8 mouse cellular contexts compared by ENCODE assay signal in genomic region chr4:133103525-133104193, GRCm38 (mm10). TPM values are rescaled to one million over a fixed set of nuclear protein-coding genes. Genes with fewer than 3 reads are reported as not detected.
DNase-seq lines count a peak whose midpoint lies in the region; ATAC-seq and TF ChIP-seq lines count a peak whose summit lies in the region.

No protein-coding gene starts in this region.

- ATAC-seq in heart, embryonic 14.5 days (ENCODE audit: insufficient number of reproducible peaks, insufficient read depth, low FRiP score, low read depth) = peak; percentile 39
- peak; percentile 78 for ATAC-seq in lung, embryonic 15.5 days (ENCODE audit: borderline replicate concordance, extremely low read depth, low FRiP score, low TSS enrichment)
- ATAC-seq in forebrain, postnatal 0 days = no peak

- peak overlapping the region; percentile 44; the same call in 1 of the 2 replicates for H3K9ac ChIP-seq in heart, embryonic 14.5 days (ENCODE audit: low read length)
- peak overlapping the region; percentile 17; the same call in 1 of the 2 replicates for H3K9ac ChIP-seq in lung, embryonic 15.5 days
- H3K9ac ChIP-seq in forebrain, postnatal 0 days = no peak overlapping the region

- intact Hi-C loops in heart, postnatal 36 days (cut with DNase I) = no loop called here
- intact Hi-C loops in left cerebral cortex, adult 2 months (cut with DNase I) = no loop called here

- no peak overlapping the region; a peak in 1 of 4 replicates for H3K4me3 ChIP-seq in heart, embryonic 14.5 days (ENCODE audit: control insufficient read depth in 1 of 2, insufficient read depth in 1 of 2, low read depth in 1 of 2, low read length in 2 of 2)
- H3K4me3 ChIP-seq in lung, embryonic 15.5 days = peak overlapping the region; percentile 11
- H3K4me3 ChIP-seq in forebrain, postnatal 0 days (ENCODE audit: low read depth, low read length) = no peak overlapping the region
- no peak overlapping the region for H3K4me3 ChIP-seq in left cerebral cortex, adult 2 months

- no peaks in the 10 kb centered on the region for H3K9me3 ChIP-seq in heart, embryonic 14.5 days (ENCODE audit: control insufficient read depth, low read length)
- H3K9me3 ChIP-seq in lung, embryonic 15.5 days = no peaks in the 10 kb centered on the region
- H3K9me3 ChIP-seq in forebrain, postnatal 0 days (ENCODE audit: low read length) = no peaks in the 10 kb centered on the region

- H3K27me3 ChIP-seq in heart, embryonic 14.5 days (ENCODE audit: control insufficient read depth, insufficient read depth, low read length) = no peaks in the 10 kb centered on the region
- H3K27me3 ChIP-seq in lung, embryonic 15.5 days = no peaks in the 10 kb centered on the region
- no peaks in the 10 kb centered on the region for H3K27me3 ChIP-seq in forebrain, postnatal 0 days (ENCODE audit: insufficient read depth, low read length)

- peaks cover 12% of the 10 kb centered on the region; the same call in 1 of the 2 replicates for H3K36me3 ChIP-seq in heart, embryonic 14.5 days (ENCODE audit: control insufficient read depth, insufficient read depth, low read length)
- no peaks in the 10 kb centered on the region for H3K36me3 ChIP-seq in lung, embryonic 15.5 days
- H3K36me3 ChIP-seq in forebrain, postnatal 0 days (ENCODE audit: insufficient read depth) = no peaks in the 10 kb centered on the region

- peak overlapping the region; percentile 14 to 75; a peak in 3 of 4 replicates for H3K27ac ChIP-seq in heart, embryonic 14.5 days (replicated peaks in 1 of 2; ENCODE audit: control insufficient read depth in 1 of 2, insufficient read depth in 1 of 2, low read depth in 2 of 2, low read length in 2 of 2)
- peak overlapping the region; percentile 97 for H3K27ac ChIP-seq in lung, embryonic 15.5 days
- H3K27ac ChIP-seq in forebrain, postnatal 0 days (ENCODE audit: low read depth, low read length) = no peak overlapping the region
- H3K27ac ChIP-seq in left cerebral cortex, adult 2 months = no peak overlapping the region

- DNase-seq in heart, postnatal 36 days = no peak
- DNase-seq in cerebellum, postnatal 10 days = peak; percentile 71 to 75
- peak; percentile 75 to 79 for DNase-seq in kidney, adult 8-10 months
- DNase-seq in layer of hippocampus, adult 9-10 months (ENCODE audit: low spot score) = no peak
- DNase-seq in forebrain, postnatal 0 days = no peak
- DNase-seq in left cerebral cortex, adult 2 months (ENCODE audit: extremely low spot score in 1 of 2, low spot score in 2 of 2) = no peak

- TF ChIP-seq CTCF in forebrain, postnatal 0 days (IDR thresholded peaks at IDR 0.05; ENCODE audit: low read depth) = no peak
- TF ChIP-seq CTCF in left cerebral cortex, adult 2 months (IDR thresholded peaks at IDR 0.05) = no peak

- peak overlapping the region; percentile 29 for H3K4me2 ChIP-seq in heart, embryonic 14.5 days (ENCODE audit: low read length)
- H3K4me2 ChIP-seq in lung, embryonic 15.5 days = peak overlapping the region; percentile 45
- H3K4me2 ChIP-seq in forebrain, postnatal 0 days (ENCODE audit: low read depth) = no peak overlapping the region

- peaks cover 21 to 28% of the 10 kb centered on the region in 2 experiments for H3K4me1 ChIP-seq in heart, embryonic 14.5 days (ENCODE audit: control insufficient read depth in 2 of 2, insufficient read depth in 2 of 2, low read length in 2 of 2)
- peaks cover 38% of the 10 kb centered on the region for H3K4me1 ChIP-seq in lung, embryonic 15.5 days
- H3K4me1 ChIP-seq in forebrain, postnatal 0 days (ENCODE audit: insufficient read depth) = no peaks in the 10 kb centered on the region

- 18% methylated on average over 14 of the region's 16 CpGs for WGBS in heart, embryonic 14.5 days
- 17% methylated on average over 15 of the region's 16 CpGs for WGBS in lung, embryonic 15.5 days
- 26% methylated on average over 15 of the region's 16 CpGs for WGBS in forebrain, postnatal 0 days

RNA-seq across cellular contexts. Expression of gene Wasf2, which starts 26.6 kb away (rescaled TPM):
- polyA plus RNA-seq in heart, embryonic 14.5 days (2014; fragmentation: Nextera tagmentation; extraction: Ambion mirVana) = 50.7 and 68.6 TPM in 2 replicates
- total RNA-seq in heart, postnatal 36 days (2021) = 10 to 100 TPM; 81.4 to 89.2 TPM
- polyA plus RNA-seq in lung, embryonic 15.5 days (2015; fragmentation: Nextera tagmentation; extraction: Ambion mirVana) = 120 and 136 TPM in 2 replicates
- 8.1 and 11.3 TPM in 2 replicates for total RNA-seq in forebrain, postnatal 0 days (2014; rRNA removed)
- 15.7 and 24.1 TPM in 2 replicates for polyA plus RNA-seq in forebrain, postnatal 0 days (2015; fragmentation: Nextera tagmentation; extraction: Ambion mirVana)
- total RNA-seq in left cerebral cortex, adult 2 months (2021) = 10 to 100 TPM; 25.7 to 34.3 TPM

Comparison
In these comparisons a context has a peak if more than half of its experiments do, and no peak if none do; other contexts are left out.
1. H3K27ac ChIP-seq: peak in heart, embryonic 14.5 days (2 of 2) and lung, embryonic 15.5 days (single experiment); none in forebrain, postnatal 0 days (single experiment) and left cerebral cortex, adult 2 months (single experiment).
2. DNase-seq: peak in cerebellum, postnatal 10 days (2 of 2) and kidney, adult 8-10 months (2 of 2); none in heart, postnatal 36 days (0 of 2), layer of hippocampus, adult 9-10 months (single experiment), forebrain, postnatal 0 days (single experiment) and left cerebral cortex, adult 2 months (0 of 2).